Mouse (Mus musculus) kidney, embryonic 16.5 days (tissue): ENCODE measurements at regions not wholly inside any gene's neighbourhood (a gene's known extent, or its start where the extent isn't known, plus 50 kb on each side); places are given as distances from the start of the nearest gene placed in this dataset.

ENCODE experiments used
- ATAC-seq: fragments of 200-750 bp; cut with Nextera tagmentation; 2 replicates; pipeline ENCODE4 v1.8.0; 2017; ENCODE audit warnings: moderate TSS enrichment; ENCODE audit not compliant: low FRiP score, low TSS enrichment
- H3K27ac ChIP-seq: fragments of 300-500 bp; sonication (generic); 2 replicates; pipeline ENCODE4 v1.5.1; 2014; ENCODE audit warnings: low read length
- H3K27me3 ChIP-seq: fragments of 300-500 bp; sonication (generic); 2 replicates; pipeline ENCODE4 v1.6.1; 2014; ENCODE audit warnings: low read length, control low read depth, mixed read lengths; ENCODE audit not compliant: insufficient read depth
- H3K36me3 ChIP-seq: fragments of 300-500 bp; sonication (generic); 2 replicates; pipeline ENCODE4 v1.6.1; 2014; ENCODE audit warnings: low read length, control low read depth, mixed read lengths; ENCODE audit not compliant: insufficient read depth
- H3K4me1 ChIP-seq: fragments of 300-500 bp; sonication (generic); 2 replicates; pipeline ENCODE4 v1.6.1; 2014; ENCODE audit warnings: low read length, control low read depth, mixed read lengths; ENCODE audit not compliant: insufficient read depth
- H3K4me2 ChIP-seq: fragments of 300-500 bp; sonication (generic); replicated peaks from 2 replicates; pipeline ENCODE4 v1.6.1; 2014; ENCODE audit warnings: low read depth, low read length
- H3K4me3 ChIP-seq: fragments of 300-500 bp; sonication (generic); 2 replicates; pipeline ENCODE4 v1.5.1; 2014; ENCODE audit warnings: mild to moderate bottlenecking, low read length
- H3K9ac ChIP-seq: fragments of 300-500 bp; sonication (generic); replicated peaks from 2 replicates; pipeline ENCODE4 v1.6.1; 2014; ENCODE audit warnings: low read length
- H3K9me3 ChIP-seq: fragments of 300-500 bp; sonication (generic); 2 replicates; pipeline ENCODE4 v1.6.1; 2016; ENCODE audit warnings: low read length, control low read depth
- WGBS: fragments of 180-500 bp; shearing (Covaris S2); extraction: QIAGEN DNeasy Blood & Tissue Kit; methylation state at CpG from one replicate; pipeline ENCODE4 v1.1.7; 2014; 5-methylcytosine and 5-hydroxymethylcytosine counted together

- H3K27me3 ChIP-seq, result no peaks in the 10 kb centered on the region
- H3K4me2 ChIP-seq, result no peak overlapping the region
- H3K9me3 ChIP-seq, result peaks cover 5% of the 10 kb centered on the region
- no peaks in the 10 kb centered on the region for H3K4me1 ChIP-seq
- no peak overlapping the region for H3K4me3 ChIP-seq
- no peak overlapping the region for H3K9ac ChIP-seq
- WGBS, result 41% methylated on average over 11 of the region's 11 CpGs
- ATAC-seq, result no peak
- no peak overlapping the region for H3K27ac ChIP-seq
- no peaks in the 10 kb centered on the region for H3K36me3 ChIP-seq
These were observed 389.4 kb downstream of the Tmem132b start for GRCm38 (mm10) chr5:125920965-125921364.

- no peak overlapping the region for H3K9ac ChIP-seq
- no peak overlapping the region for H3K27ac ChIP-seq
- no peaks in the 10 kb centered on the region for H3K27me3 ChIP-seq
- H3K9me3 ChIP-seq, result no peaks in the 10 kb centered on the region
- H3K4me2 ChIP-seq, result no peak overlapping the region
- WGBS, result 75% methylated on average over 7 of the region's 7 CpGs
- ATAC-seq, result no peak
- H3K4me3 ChIP-seq, result no peak overlapping the region
- no peaks in the 10 kb centered on the region for H3K4me1 ChIP-seq
- no peaks in the 10 kb centered on the region for H3K36me3 ChIP-seq
These were observed 394.4 kb downstream of the Tmem132b start for GRCm38 (mm10) chr5:125925856-125926497.

- ATAC-seq, result no peak
- 88% methylated on average over 4 of the region's 4 CpGs for WGBS
- Histone ChIP-seq H3K27ac (no peak overlapping the region), H3K4me1 (no peaks in the 10 kb centered on the region), H3K9ac (no peak overlapping the region), H3K9me3 (no peaks in the 10 kb centered on the region), H3K4me3 (no peak overlapping the region), H3K27me3 (no peaks in the 10 kb centered on the region), H3K36me3 (no peaks in the 10 kb centered on the region), H3K4me2 (no peak overlapping the region)
These were observed 399.9 kb downstream of the Tmem132b start for GRCm38 (mm10) chr5:125931502-125931901.

- no peak overlapping the region for H3K4me3 ChIP-seq
- H3K27me3 ChIP-seq, result no peaks in the 10 kb centered on the region
- no peak overlapping the region for H3K4me2 ChIP-seq
- H3K36me3 ChIP-seq, result no peaks in the 10 kb centered on the region
- H3K27ac ChIP-seq, result no peak overlapping the region
- ATAC-seq, result no peak
- peaks cover 6% of the 10 kb centered on the region; the same call in 1 of the 2 replicates for H3K9me3 ChIP-seq
- H3K9ac ChIP-seq, result no peak overlapping the region
- WGBS, result 87% methylated on average over 3 of the region's 3 CpGs
- H3K4me1 ChIP-seq, result no peaks in the 10 kb centered on the region
These were observed 407.8 kb downstream of the Tmem132b start for GRCm38 (mm10) chr5:125939416-125939815.

GRCm38 (mm10) chr5:125946729-125947128, 415.2 kb downstream of the Tmem132b start:
- WGBS, result 85% methylated on average over 4 of the region's 4 CpGs
- Histone ChIP-seq H3K36me3 (no peaks in the 10 kb centered on the region), H3K27me3 (no peaks in the 10 kb centered on the region), H3K4me1 (no peaks in the 10 kb centered on the region), H3K9me3 (no peaks in the 10 kb centered on the region; the same call in 1 of the 2 replicates), H3K27ac (no peak overlapping the region), H3K4me3 (no peak overlapping the region), H3K4me2 (no peak overlapping the region), H3K9ac (no peak overlapping the region)
- ATAC-seq, result no peak

- Histone ChIP-seq H3K27ac (no peak overlapping the region), H3K27me3 (no peaks in the 10 kb centered on the region), H3K4me3 (no peak overlapping the region), H3K4me1 (no peaks in the 10 kb centered on the region), H3K9ac (no peak overlapping the region), H3K36me3 (no peaks in the 10 kb centered on the region), H3K9me3 (peaks cover 4% of the 10 kb centered on the region), H3K4me2 (no peak overlapping the region)
- no peak for ATAC-seq
- 73% methylated on average over 6 of the region's 6 CpGs for WGBS
These were observed 420.1 kb downstream of the Tmem132b start for GRCm38 (mm10) chr5:125951641-125952040.

- Histone ChIP-seq H3K36me3 (no peaks in the 10 kb centered on the region), H3K4me2 (no peak overlapping the region), H3K27ac (no peak overlapping the region), H3K27me3 (no peaks in the 10 kb centered on the region), H3K4me1 (no peaks in the 10 kb centered on the region), H3K9me3 (no peaks in the 10 kb centered on the region), H3K9ac (no peak overlapping the region), H3K4me3 (no peak overlapping the region)
- ATAC-seq, result no peak
- 71% methylated on average over 8 of the region's 8 CpGs for WGBS
These were observed 432.5 kb downstream of the Tmem132b start for GRCm38 (mm10) chr5:125964039-125964438.

- H3K36me3 ChIP-seq, result no peaks in the 10 kb centered on the region
- H3K9ac ChIP-seq, result no peak overlapping the region
- 44% methylated on average over 4 of the region's 4 CpGs for WGBS
- H3K4me1 ChIP-seq, result no peaks in the 10 kb centered on the region
- no peak overlapping the region for H3K4me2 ChIP-seq
- no peak for ATAC-seq
- H3K4me3 ChIP-seq, result no peak overlapping the region
- H3K27ac ChIP-seq, result no peak overlapping the region
- no peaks in the 10 kb centered on the region for H3K9me3 ChIP-seq
- H3K27me3 ChIP-seq, result no peaks in the 10 kb centered on the region
These were observed 436.6 kb downstream of the Tmem132b start for GRCm38 (mm10) chr5:125968151-125968550.

GRCm38 (mm10) chr5:125974035-125974434, 442.5 kb downstream of the Tmem132b start:
- Histone ChIP-seq H3K4me3 (no peak overlapping the region), H3K9me3 (peaks cover 15% of the 10 kb centered on the region), H3K36me3 (no peaks in the 10 kb centered on the region), H3K4me2 (no peak overlapping the region), H3K4me1 (no peaks in the 10 kb centered on the region), H3K27me3 (no peaks in the 10 kb centered on the region), H3K9ac (no peak overlapping the region), H3K27ac (no peak overlapping the region)
- WGBS, result 68% methylated on average over 1 of the region's 1 CpGs
- no peak for ATAC-seq

- H3K4me1 ChIP-seq, result no peaks in the 10 kb centered on the region
- peaks cover 9% of the 10 kb centered on the region; the same call in 1 of the 2 replicates for H3K9me3 ChIP-seq
- H3K9ac ChIP-seq, result no peak overlapping the region
- no peaks in the 10 kb centered on the region for H3K36me3 ChIP-seq
- ATAC-seq, result no peak
- no peak overlapping the region for H3K4me2 ChIP-seq
- H3K27ac ChIP-seq, result no peak overlapping the region
- H3K4me3 ChIP-seq, result no peak overlapping the region
- no peaks in the 10 kb centered on the region for H3K27me3 ChIP-seq
- 90% methylated on average over 6 of the region's 6 CpGs for WGBS
These were observed 448.2 kb downstream of the Tmem132b start for GRCm38 (mm10) chr5:125979801-125980200.
